Mouse (Mus musculus) embryonic fibroblast, embryonic 13.5 days (primary cell): Measurements from ENCODE around the gene Efl1.

ENCODE experiments used
- CTCF ChIP-seq: IDR thresholded peaks from 2 replicates; pipeline ENCODE4 v1.5.1; 2011; ENCODE audit warnings: mild to moderate bottlenecking, control low read depth, low read length, moderate library complexity, borderline replicate concordance; ENCODE audit not compliant: insufficient read depth
- POLR2A ChIP-seq: IDR thresholded peaks from 2 replicates; pipeline ENCODE4 v1.6.1; 2011; ENCODE audit warnings: low read depth, mild to moderate bottlenecking, control low read depth, low read length, moderate library complexity

GRCm38 (mm10) chr7:82709172-82709571 is 60.8 kb downstream of the Efl1 start:
- no peak for TF ChIP-seq CTCF
- no peak for TF ChIP-seq POLR2A
